Mouse (Mus musculus): ENCODE results near the gene Stoml2. TPM values are rescaled to one million over a fixed set of nuclear protein-coding genes. Genes with fewer than 3 reads are reported as not detected.

Stoml2 gene
- polyA plus RNA-seq, 1 experiment from 2014 or later: 119 TPM

DNA sequence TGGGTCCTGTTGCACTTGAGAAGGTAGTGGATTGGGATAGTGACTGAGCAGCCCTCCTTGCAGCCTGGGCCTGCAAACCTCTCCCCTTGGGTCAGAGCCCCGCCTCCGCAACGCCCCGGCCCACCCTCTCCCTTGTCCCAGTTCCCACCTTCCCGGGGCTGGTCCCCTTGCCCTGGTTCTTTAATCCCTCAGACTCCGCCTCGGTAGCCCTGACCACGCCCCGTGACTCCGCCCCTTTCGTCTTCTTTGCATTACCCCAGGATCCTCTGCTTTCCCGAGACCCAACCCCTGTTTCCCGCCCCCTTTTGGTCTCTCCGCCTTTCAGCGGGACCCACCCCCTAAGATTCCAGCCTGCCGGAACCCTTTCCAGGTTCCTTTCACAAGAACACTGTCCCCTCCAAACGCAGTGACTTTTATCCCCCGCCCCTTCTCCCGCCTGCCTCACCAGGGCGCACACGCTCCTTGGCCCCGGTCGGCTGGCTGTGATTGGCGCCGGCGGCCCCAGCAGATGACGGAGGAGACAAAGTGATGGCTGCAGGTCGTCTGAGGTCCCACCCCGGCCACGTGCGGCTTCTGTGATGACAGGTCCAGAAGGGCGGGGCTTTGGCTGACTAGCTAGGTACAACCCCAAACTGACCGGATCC, 14.3 kb upstream of the Stoml2 start, which contains the start of gene Fam214b:
Gene Fam214b, minus strand, starts transcription at position 562 of the 644 bp plus-strand sequence.
- peak; percentile 90 for ATAC-seq
- Histone ChIP-seq H3K9me3 (ENCODE audit: control insufficient read depth) (no peaks in the 10 kb centered on the region), H3K9ac (ENCODE audit: low read depth, low read length) (peak within 1 kb of the TSS; percentile 8; the same call in 1 of the 2 replicates), H3K4me2 (replicated peaks; ENCODE audit: low read depth) (peak within 1 kb of the TSS; percentile 88), H3K27ac (ENCODE audit: low read depth, low read length) (peak within 1 kb of the TSS; percentile 67), H3K4me3 (ENCODE audit: low read depth, low read length) (peak within 1 kb of the TSS; percentile 49), H3K27me3 (replicated peaks; ENCODE audit: control insufficient read depth, insufficient read depth, low read length) (no peaks in the 10 kb centered on the region), H3K36me3 (ENCODE audit: control insufficient read depth, insufficient read depth) (no peaks in the 10 kb centered on the region), H3K4me1 (replicated peaks; ENCODE audit: control insufficient read depth, insufficient read depth, low read length) (peaks cover 8% of the 10 kb centered on the region; the same call in 1 of the 2 replicates)
- no peak; the same call in 1 of the 2 replicates for TF ChIP-seq CTCF (IDR thresholded peaks at IDR 0.05; ENCODE audit: low read depth)
- under 1% methylated on average over 33 of the region's 33 CpGs for WGBS

DNA sequence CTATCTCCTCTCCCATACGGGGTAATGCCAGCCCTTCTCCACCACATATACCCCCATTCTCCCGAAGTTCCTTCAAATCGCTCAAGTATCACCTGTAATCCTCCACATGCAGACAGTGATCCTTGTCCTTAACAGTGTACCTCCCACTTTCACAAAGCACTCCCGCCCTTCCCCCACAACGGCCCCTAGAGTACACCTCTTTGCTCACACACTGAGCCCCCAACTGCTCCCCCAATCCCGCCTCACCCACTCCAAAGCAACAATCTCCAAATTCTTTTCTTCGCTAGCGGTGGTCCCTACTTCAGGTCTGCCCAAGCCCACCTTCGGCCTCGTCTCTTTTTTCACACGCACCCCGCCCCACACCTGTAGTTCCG, 13.8 kb upstream of the Stoml2 start:
- no peaks in the 10 kb centered on the region for H3K36me3 ChIP-seq (ENCODE audit: control insufficient read depth, insufficient read depth)
- H3K27ac ChIP-seq (ENCODE audit: low read depth, low read length): peak overlapping the region; percentile 67
- H3K4me2 ChIP-seq (replicated peaks; ENCODE audit: low read depth): peak overlapping the region; percentile 88
- H3K9ac ChIP-seq (ENCODE audit: low read depth, low read length): peak overlapping the region; percentile 8; the same call in 1 of the 2 replicates
- H3K27me3 ChIP-seq (replicated peaks; ENCODE audit: control insufficient read depth, insufficient read depth, low read length): no peaks in the 10 kb centered on the region
- 5% methylated on average over 13 of the region's 13 CpGs for WGBS
- no peak for TF ChIP-seq CTCF (IDR thresholded peaks at IDR 0.05; ENCODE audit: low read depth)
- ATAC-seq: peak; percentile 3; the same call in 1 of the 2 replicates
- H3K4me3 ChIP-seq (ENCODE audit: low read depth, low read length): peak overlapping the region; percentile 49
- no peaks in the 10 kb centered on the region for H3K9me3 ChIP-seq (ENCODE audit: control insufficient read depth)
- peaks cover 8% of the 10 kb centered on the region; the same call in 1 of the 2 replicates for H3K4me1 ChIP-seq (replicated peaks; ENCODE audit: control insufficient read depth, insufficient read depth, low read length)

DNA sequence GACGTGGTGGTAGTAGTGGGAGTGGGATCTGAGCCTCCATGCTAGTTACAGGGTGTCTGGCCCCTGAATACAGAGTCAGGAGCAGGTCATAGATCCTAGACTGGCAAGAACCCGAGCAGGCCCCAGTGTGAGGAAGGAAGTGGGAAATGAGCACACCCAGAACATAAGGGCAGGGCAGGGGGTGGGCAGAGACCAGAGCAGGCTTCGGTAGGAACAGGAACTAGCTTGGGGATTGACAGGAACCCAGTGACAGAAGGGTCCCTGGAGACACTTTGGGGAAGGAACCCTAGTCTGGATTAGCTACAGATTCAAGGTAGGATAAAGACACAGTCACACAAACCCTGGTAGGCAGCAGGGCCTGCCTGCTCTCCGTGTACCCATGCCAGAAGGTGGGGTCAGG, 13.2 kb upstream of the Stoml2 start:
- 19% methylated on average over 4 of the region's 4 CpGs for WGBS
- H3K4me1 ChIP-seq (replicated peaks; ENCODE audit: control insufficient read depth, insufficient read depth, low read length): peaks cover 8% of the 10 kb centered on the region; the same call in 1 of the 2 replicates
- ATAC-seq: no peak
- H3K9me3 ChIP-seq (ENCODE audit: control insufficient read depth): no peaks in the 10 kb centered on the region
- H3K9ac ChIP-seq (ENCODE audit: low read depth, low read length): no peak overlapping the region
- no peak for TF ChIP-seq CTCF (IDR thresholded peaks at IDR 0.05; ENCODE audit: low read depth)
- peak overlapping the region; percentile 88 for H3K4me2 ChIP-seq (replicated peaks; ENCODE audit: low read depth)
- H3K27ac ChIP-seq (ENCODE audit: low read depth, low read length): peak overlapping the region; percentile 67
- no peaks in the 10 kb centered on the region for H3K36me3 ChIP-seq (ENCODE audit: control insufficient read depth, insufficient read depth)
- H3K4me3 ChIP-seq (ENCODE audit: low read depth, low read length): peak overlapping the region; percentile 49
- H3K27me3 ChIP-seq (replicated peaks; ENCODE audit: control insufficient read depth, insufficient read depth, low read length): no peaks in the 10 kb centered on the region

DNA sequence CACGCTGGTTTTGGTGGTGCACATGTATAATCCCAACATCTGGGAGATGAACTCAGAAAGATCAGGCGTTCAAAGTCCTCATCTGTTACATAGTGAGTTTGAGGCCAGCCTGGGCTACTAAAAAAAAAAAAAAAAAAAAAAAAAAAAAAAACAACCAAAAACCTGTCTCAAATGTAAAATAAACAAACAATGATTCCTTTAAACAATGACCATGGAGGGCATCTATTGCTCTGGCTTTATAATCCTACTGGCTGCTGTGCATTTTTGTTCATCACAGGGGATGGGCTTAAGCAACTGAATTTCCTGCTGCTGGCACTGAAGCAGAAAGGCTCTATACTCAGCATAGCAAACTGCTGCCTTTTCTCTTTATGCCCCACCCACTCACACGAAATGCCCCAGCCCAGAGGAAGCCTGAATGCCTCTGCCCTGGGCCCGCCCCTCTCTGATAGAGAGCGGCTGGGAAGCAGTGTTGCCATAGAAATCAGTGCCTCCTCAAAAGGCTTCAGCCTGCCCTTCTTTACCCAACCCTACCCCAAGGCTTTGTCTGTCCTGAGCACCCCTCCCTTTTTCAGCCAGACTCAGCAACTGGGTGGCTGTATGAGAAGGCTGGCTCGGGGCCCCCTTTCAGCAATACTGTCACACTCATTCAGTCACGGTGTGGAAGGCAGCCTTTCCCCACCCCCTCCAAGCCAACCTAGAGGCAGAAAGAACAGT, 12.3 kb upstream of the Stoml2 start:
- WGBS: 18% methylated on average over 7 of the region's 7 CpGs
- H3K36me3 ChIP-seq (ENCODE audit: control insufficient read depth, insufficient read depth): no peaks in the 10 kb centered on the region
- H3K27ac ChIP-seq (ENCODE audit: low read depth, low read length): peak overlapping the region; percentile 67; the same call in 1 of the 2 replicates
- peaks cover 8% of the 10 kb centered on the region for H3K4me1 ChIP-seq (replicated peaks; ENCODE audit: control insufficient read depth, insufficient read depth, low read length)
- no peaks in the 10 kb centered on the region for H3K27me3 ChIP-seq (replicated peaks; ENCODE audit: control insufficient read depth, insufficient read depth, low read length)
- H3K4me3 ChIP-seq (ENCODE audit: low read depth, low read length): no peak overlapping the region
- peak overlapping the region; percentile 88 for H3K4me2 ChIP-seq (replicated peaks; ENCODE audit: low read depth)
- H3K9ac ChIP-seq (ENCODE audit: low read depth, low read length): no peak overlapping the region
- TF ChIP-seq CTCF (IDR thresholded peaks at IDR 0.05; ENCODE audit: low read depth): no peak
- H3K9me3 ChIP-seq (ENCODE audit: control insufficient read depth): no peaks in the 10 kb centered on the region
- ATAC-seq: no peak

DNA sequence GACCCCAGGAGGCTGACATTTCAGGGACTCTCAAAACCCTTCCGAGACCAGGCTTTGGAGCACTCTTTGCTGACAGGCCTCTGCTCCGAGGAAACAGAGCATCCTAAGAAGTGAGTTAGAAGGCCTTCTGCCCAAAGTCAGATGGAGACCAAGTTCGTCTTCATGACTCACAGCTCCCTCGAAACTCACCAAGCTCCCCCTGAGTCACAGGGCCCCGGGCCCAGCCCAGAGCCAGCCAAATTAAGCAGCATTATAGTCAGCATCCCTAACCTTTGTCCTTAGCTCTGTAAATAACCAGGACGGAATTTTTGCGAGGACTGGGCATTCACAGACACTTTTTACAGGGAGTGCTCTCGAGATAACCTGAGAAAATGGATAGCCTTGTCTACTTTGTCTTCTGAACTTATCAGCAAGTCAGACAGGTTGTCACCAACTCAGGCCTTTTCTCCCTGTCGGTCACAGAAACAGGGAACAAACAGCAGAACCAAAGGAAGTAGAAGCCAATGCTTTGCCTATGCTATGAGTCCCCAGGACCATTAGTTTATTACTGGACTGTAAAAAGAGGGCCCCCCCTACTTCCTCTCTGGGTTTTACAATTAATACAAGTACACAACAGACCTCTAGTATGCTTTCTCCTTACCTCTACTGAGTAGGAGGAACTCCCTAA, 9.5 kb upstream of the Stoml2 start:
- ATAC-seq: no peak
- Histone ChIP-seq H3K27me3 (replicated peaks; ENCODE audit: control insufficient read depth, insufficient read depth, low read length) (no peaks in the 10 kb centered on the region), H3K36me3 (ENCODE audit: control insufficient read depth, insufficient read depth) (peaks cover 8% of the 10 kb centered on the region; the same call in 1 of the 2 replicates), H3K4me1 (replicated peaks; ENCODE audit: control insufficient read depth, insufficient read depth, low read length) (peaks cover 8% of the 10 kb centered on the region), H3K9ac (ENCODE audit: low read depth, low read length) (no peak overlapping the region), H3K4me2 (replicated peaks; ENCODE audit: low read depth) (no peak overlapping the region), H3K9me3 (ENCODE audit: control insufficient read depth) (no peaks in the 10 kb centered on the region), H3K27ac (ENCODE audit: low read depth, low read length) (no peak overlapping the region), H3K4me3 (ENCODE audit: low read depth, low read length) (no peak overlapping the region)
- 67% methylated on average over 9 of the region's 9 CpGs for WGBS
- no peak for TF ChIP-seq CTCF (IDR thresholded peaks at IDR 0.05; ENCODE audit: low read depth)

DNA sequence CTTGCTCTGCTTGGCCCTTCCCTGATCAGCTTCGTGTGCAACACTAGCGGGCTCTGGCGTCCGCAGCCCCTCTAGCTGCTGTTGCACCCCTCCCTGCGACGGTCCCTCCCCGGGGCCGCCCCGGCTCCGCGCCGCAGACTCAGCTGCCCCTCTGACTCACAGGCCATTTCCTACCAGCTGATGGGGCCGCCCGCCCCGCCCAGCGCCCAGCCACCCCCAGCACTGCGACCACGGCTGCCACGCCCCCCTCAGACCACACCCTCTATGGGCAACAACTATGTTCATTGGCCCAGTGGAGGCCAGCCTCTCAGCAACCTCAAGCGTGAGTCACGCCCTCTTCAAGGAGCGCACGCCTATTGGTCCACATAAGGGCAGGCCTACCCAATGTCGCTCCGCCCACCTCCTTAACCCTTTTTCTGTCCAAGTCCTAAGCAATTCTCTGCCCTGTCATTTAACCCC, 8.6 kb upstream of the Stoml2 start:
- Histone ChIP-seq H3K4me3 (ENCODE audit: low read depth, low read length) (peak overlapping the region; percentile 61), H3K27me3 (replicated peaks; ENCODE audit: control insufficient read depth, insufficient read depth, low read length) (no peaks in the 10 kb centered on the region), H3K36me3 (ENCODE audit: control insufficient read depth, insufficient read depth) (peaks cover 16% of the 10 kb centered on the region; the same call in 1 of the 2 replicates), H3K4me2 (replicated peaks; ENCODE audit: low read depth) (peak overlapping the region; percentile 91), H3K27ac (ENCODE audit: low read depth, low read length) (peak overlapping the region; percentile 78), H3K4me1 (replicated peaks; ENCODE audit: control insufficient read depth, insufficient read depth, low read length) (peaks cover 7% of the 10 kb centered on the region), H3K9me3 (ENCODE audit: control insufficient read depth) (no peaks in the 10 kb centered on the region), H3K9ac (ENCODE audit: low read depth, low read length) (peak overlapping the region; percentile 73)
- TF ChIP-seq CTCF (IDR thresholded peaks at IDR 0.05; ENCODE audit: low read depth): peak; percentile 19; the same call in 1 of the 2 replicates
- under 1% methylated on average over 25 of the region's 25 CpGs for WGBS
- ATAC-seq: peak; percentile 97

Data from intestine, postnatal 0 days (tissue).